Mouse (Mus musculus) liver, adult 2 months (tissue): ENCODE measurements around the gene Sod2.

Experiments used
- CTCF ChIP-seq: fragments of 200-500 bp; IDR thresholded peaks from 2 replicates; pipeline ENCODE4 v1.5.1; 2011; ENCODE audit warnings: low read depth, low read length, control low read depth
- POLR2A ChIP-seq: fragments of 200-500 bp; IDR thresholded peaks from 2 replicates; pipeline ENCODE4 v1.6.1; 2011; ENCODE audit warnings: low read length, control low read depth; ENCODE audit not compliant: insufficient read depth; ENCODE audit errors: extremely low read depth

GRCm38 (mm10) chr17:12992470-12992991 is 14.1 kb upstream of the Sod2 start:
- TF ChIP-seq POLR2A: peak; percentile 38; the same call in 1 of the 2 replicates
- no peak for TF ChIP-seq CTCF
